Mouse (Mus musculus) forebrain, embryonic 10.5 days (tissue): Measurements from ENCODE around the gene Clic5. TPM values are rescaled to one million over a fixed set of nuclear protein-coding genes. Genes with fewer than 3 reads are reported as not detected.
A peak's percentile ranks its signal among the peaks of the same experiment; 100 is the strongest.
"Not testable (repeated sequence)": the region's sequence is repeated elsewhere in the genome, so short reads cannot be mapped to it uniquely, and the experiment has no call there.

Experiments
- DNase-seq: peaks from one replicate; pipeline ENCODE4 v3.0.0-alpha.2; 2017; ENCODE audit warnings: low spot score; ENCODE audit errors: extremely low spot score
- H3K27ac ChIP-seq: fragments of 300-500 bp; sonication (generic); 2 replicates; pipeline ENCODE4 v1.5.1; 2016; ENCODE audit warnings: mild to moderate bottlenecking
- H3K27me3 ChIP-seq: fragments of 300-500 bp; sonication (generic); 2 replicates; pipeline ENCODE4 v1.6.1; 2016; ENCODE audit warnings: mild to moderate bottlenecking; ENCODE audit not compliant: poor library complexity, severe bottlenecking
- H3K36me3 ChIP-seq: fragments of 300-500 bp; sonication (generic); replicated peaks from 2 replicates; pipeline ENCODE4 v1.6.1; 2016; ENCODE audit warnings: mild to moderate bottlenecking, moderate library complexity
- H3K4me1 ChIP-seq: fragments of 300-500 bp; sonication (generic); 2 replicates; pipeline ENCODE4 v1.6.1; 2016
- H3K4me3 ChIP-seq: fragments of 300-500 bp; sonication (generic); 2 replicates; pipeline ENCODE4 v1.5.1; 2016; ENCODE audit warnings: mild to moderate bottlenecking, moderate library complexity
- H3K9me3 ChIP-seq: fragments of 300-500 bp; sonication (generic); 2 replicates; pipeline ENCODE4 v1.6.1; 2016; ENCODE audit warnings: mild to moderate bottlenecking, moderate library complexity
- WGBS: fragments of 180-500 bp; shearing (Covaris S2); methylation state at CpG from one replicate; pipeline ENCODE4 v1.1.7; 2016; 5-methylcytosine and 5-hydroxymethylcytosine counted together
- polyA plus RNA-seq: library from polyadenylated mRNA; unstranded; fragments of >200 nt; fragmentation: Nextera tagmentation; extraction: Ambion mirVana; gene quantifications from 2 replicates; pipeline ENCODE4 v1.2.1, GENCODE M21; 2016

Gene Clic5
- polyA plus RNA-seq, 1 experiment from 2014 or later: 0.12 TPM

GRCm38 (mm10) chr17:44170316-44170715, 18.1 kb upstream of the Clic5 start:
- Histone ChIP-seq H3K27me3 (no peaks in the 10 kb centered on the region), H3K36me3 (no peaks in the 10 kb centered on the region), H3K9me3 (no peaks in the 10 kb centered on the region), H3K4me3 (no peak overlapping the region), H3K27ac (no peak overlapping the region), H3K4me1 (no peaks in the 10 kb centered on the region)
- 93% methylated on average over 3 of the region's 3 CpGs for WGBS
- DNase-seq: no peak

DNA sequence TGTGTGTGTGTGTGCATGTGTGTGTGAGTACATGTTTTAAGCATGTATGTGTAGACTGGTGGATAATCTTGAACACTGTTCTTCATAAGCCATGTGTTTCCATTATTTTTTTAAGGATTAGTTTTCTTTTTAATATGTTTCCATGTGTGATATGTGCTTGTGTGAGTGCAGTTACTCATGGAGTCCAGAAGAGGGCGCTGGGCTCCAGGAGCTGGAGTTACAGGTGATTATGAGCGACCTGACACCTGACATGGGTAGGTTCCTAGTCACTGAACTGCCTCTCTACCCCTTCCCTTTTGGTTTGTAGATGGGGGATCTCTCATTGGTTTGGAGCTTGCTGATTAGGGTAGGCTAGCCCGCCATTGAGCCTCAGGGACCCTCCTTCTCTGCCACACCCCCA, 16.5 kb upstream of the Clic5 start:
- H3K27ac ChIP-seq: no peak overlapping the region
- H3K4me3 ChIP-seq: no peak overlapping the region
- 0 out of 2 replicates have a peak, but pooled peaks cover 3% of the 10 kb centered on the region for H3K4me1 ChIP-seq
- DNase-seq: no peak
- WGBS: 46% methylated on average over 3 of the region's 3 CpGs
- H3K9me3 ChIP-seq: no peaks in the 10 kb centered on the region
- H3K27me3 ChIP-seq: no peaks in the 10 kb centered on the region
- no peaks in the 10 kb centered on the region for H3K36me3 ChIP-seq

GRCm38 (mm10) chr17:44173341-44173740, 15.0 kb upstream of the Clic5 start:
- Histone ChIP-seq H3K9me3 (no peaks in the 10 kb centered on the region), H3K4me3 (no peak overlapping the region), H3K27me3 (no peaks in the 10 kb centered on the region), H3K36me3 (no peaks in the 10 kb centered on the region), H3K4me1 (0 out of 2 replicates have a peak, but pooled peaks cover 3% of the 10 kb centered on the region), H3K27ac (no peak overlapping the region)
- DNase-seq: no peak
- WGBS: 79% methylated on average over 2 of the region's 2 CpGs

GRCm38 (mm10) chr17:44177291-44177690, 11.1 kb upstream of the Clic5 start:
- no peaks in the 10 kb centered on the region for H3K9me3 ChIP-seq

GRCm38 (mm10) chr17:44181346-44181745, 7.0 kb upstream of the Clic5 start:
- Histone ChIP-seq H3K4me3 (no peak overlapping the region), H3K36me3 (no peaks in the 10 kb centered on the region), H3K9me3 (no peaks in the 10 kb centered on the region), H3K27me3 (peaks cover 2% of the 10 kb centered on the region; the same call in 1 of the 2 replicates), H3K27ac (no peak overlapping the region), H3K4me1 (no peaks in the 10 kb centered on the region)
- no peak for DNase-seq
- WGBS: 80% methylated on average over 8 of the region's 8 CpGs

More at GRCm38 (mm10) chr17:44177291-44177690, 11.1 kb upstream of the Clic5 start:
- no peak for DNase-seq
- H3K36me3 ChIP-seq: no peaks in the 10 kb centered on the region
- 0 out of 2 replicates have a peak, but pooled peaks cover 3% of the 10 kb centered on the region for H3K4me1 ChIP-seq
- WGBS: 92% methylated on average over 3 of the region's 3 CpGs
- no peak overlapping the region for H3K4me3 ChIP-seq
- no peaks in the 10 kb centered on the region for H3K27me3 ChIP-seq
- no peak overlapping the region for H3K27ac ChIP-seq

DNA sequence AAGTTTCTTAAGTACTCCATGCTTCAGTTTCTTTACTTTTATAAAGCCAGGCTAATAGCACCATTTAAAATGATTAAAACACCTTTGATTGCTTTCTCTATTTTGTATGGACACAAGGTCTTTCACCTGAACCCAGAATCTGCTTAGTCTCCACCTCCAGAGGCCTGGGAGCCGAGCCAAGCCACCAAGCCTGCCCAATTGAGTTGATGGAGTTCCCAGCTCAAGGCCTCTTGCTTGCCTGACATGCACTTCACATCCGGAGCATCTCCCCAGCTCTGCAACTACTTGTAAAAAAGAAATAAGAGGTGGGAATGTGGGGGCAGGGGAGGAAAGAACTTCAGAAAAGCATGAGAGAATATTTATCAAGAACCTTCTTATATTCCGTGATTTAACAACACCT, 1.5 kb upstream of the Clic5 start:
- Histone ChIP-seq H3K9me3 (no peaks in the 10 kb centered on the region), H3K36me3 (no peaks in the 10 kb centered on the region), H3K27me3 (peaks cover 55% of the 10 kb centered on the region), H3K27ac (no peak overlapping the region), H3K4me3 (no peak overlapping the region), H3K4me1 (peaks cover 20% of the 10 kb centered on the region)
- no peak for DNase-seq
- WGBS: 86% methylated on average over 3 of the region's 3 CpGs

DNA sequence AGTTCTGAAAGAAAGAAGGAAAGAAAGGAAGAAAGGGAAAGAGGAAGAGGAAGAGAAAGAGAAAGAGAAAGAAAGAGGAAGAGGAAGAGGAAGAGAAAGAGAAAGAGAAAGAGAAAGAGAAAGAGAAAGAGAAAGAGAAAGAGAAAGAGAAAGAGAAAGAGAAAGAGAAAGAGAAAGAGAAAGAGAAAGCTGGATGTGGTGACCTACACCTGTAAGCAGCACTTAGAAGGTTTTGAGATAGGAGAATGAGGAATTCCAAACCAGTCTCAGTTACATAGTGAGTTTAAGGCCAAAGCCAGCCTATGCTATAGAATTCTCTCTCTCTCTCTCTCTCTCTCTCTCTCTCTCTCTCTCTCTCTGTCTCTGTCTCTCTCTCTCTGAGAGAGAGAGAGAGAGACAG, 847 bp upstream of the Clic5 start:
- not testable (repeated sequence) for DNase-seq, H3K9me3 ChIP-seq, H3K4me3 ChIP-seq, H3K36me3 ChIP-seq, H3K27ac ChIP-seq
- peaks cover 55% of the 10 kb centered on the region for H3K27me3 ChIP-seq
- H3K4me1 ChIP-seq: peaks cover 20% of the 10 kb centered on the region

DNA sequence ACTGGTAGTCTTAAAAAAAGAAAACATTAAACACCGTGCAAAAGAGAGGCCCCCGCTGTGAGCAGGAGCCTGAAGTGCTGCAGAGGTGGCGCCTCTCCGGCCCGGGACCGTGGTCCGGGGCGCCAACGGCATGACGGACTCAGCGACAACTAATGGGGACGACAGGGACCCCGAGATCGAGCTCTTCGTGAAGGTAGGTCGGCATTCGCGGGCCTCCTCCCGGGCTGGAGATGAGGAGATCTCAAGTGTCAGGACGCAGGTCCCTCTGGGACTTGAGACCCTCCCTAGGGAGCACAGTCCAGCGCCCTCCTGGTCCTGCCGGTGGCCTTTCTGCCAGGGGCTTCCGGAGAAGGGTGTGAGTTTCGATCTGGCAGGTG, 373 bp downstream of the Clic5 start:
- Histone ChIP-seq H3K4me1 (peaks cover 20% of the 10 kb centered on the region), H3K27me3 (peaks cover 55% of the 10 kb centered on the region), H3K9me3 (no peaks in the 10 kb centered on the region), H3K27ac (0 out of 2 replicates have a peak overlapping the region, but pooled peaks have one; percentile 16), H3K36me3 (no peaks in the 10 kb centered on the region), H3K4me3 (peak overlapping the region; percentile 55)
- no peak for DNase-seq
- WGBS: under 1% methylated on average over 24 of the region's 24 CpGs

GRCm38 (mm10) chr17:44189696-44190095, 1.3 kb downstream of the Clic5 start:
- no peak for DNase-seq
- Histone ChIP-seq H3K4me1 (peaks cover 20% of the 10 kb centered on the region), H3K27ac (no peak overlapping the region), H3K36me3 (no peaks in the 10 kb centered on the region), H3K4me3 (peak overlapping the region; percentile 55), H3K9me3 (no peaks in the 10 kb centered on the region), H3K27me3 (peaks cover 55% of the 10 kb centered on the region)
- 2% methylated on average over 11 of the region's 11 CpGs for WGBS

DNA sequence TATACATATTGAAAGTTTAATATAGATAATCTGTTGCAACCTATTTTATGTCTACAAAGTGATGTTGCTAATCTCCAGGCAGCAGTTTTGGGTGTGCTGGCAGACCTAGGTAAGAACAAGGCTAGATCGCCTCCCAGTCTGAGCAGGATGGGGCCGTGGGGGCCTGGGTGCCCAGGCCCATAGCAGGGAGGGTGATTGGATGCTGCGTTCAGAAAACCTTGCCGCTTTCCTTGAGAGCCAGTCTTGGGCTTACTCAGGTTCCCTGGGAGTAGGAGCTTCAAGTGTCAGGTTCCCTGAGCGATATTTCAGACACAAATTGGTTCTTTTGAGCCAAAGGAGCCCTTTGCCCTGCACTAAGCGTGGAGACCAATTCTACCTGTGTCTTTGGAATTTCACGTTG, 1.9 kb downstream of the Clic5 start:
- no peak for DNase-seq
- peaks cover 20% of the 10 kb centered on the region for H3K4me1 ChIP-seq
- 40% methylated on average over 7 of the region's 7 CpGs for WGBS
- no peaks in the 10 kb centered on the region for H3K36me3 ChIP-seq
- H3K4me3 ChIP-seq: no peak overlapping the region
- H3K9me3 ChIP-seq: no peaks in the 10 kb centered on the region
- peaks cover 55% of the 10 kb centered on the region for H3K27me3 ChIP-seq
- H3K27ac ChIP-seq: no peak overlapping the region

DNA sequence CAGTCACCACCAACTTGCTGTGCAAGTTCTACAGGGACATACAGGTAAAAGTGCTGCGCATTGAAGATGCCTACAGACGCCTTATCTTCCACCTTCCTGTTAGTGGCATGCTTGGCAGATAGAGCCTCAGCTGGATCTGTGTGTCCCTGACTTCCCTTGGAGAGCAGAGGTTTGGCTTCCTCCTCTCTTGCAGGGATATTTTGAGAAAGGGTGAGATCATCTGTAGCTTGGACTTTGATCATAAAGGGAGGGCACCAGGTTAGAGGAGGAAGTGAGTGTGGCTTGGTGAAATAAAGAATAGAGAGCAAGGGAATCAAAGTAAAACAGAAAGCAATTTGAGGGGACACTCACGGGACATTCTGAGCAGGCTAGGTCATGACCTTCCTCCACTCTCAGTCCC, 4.6 kb downstream of the Clic5 start:
- Histone ChIP-seq H3K4me3 (no peak overlapping the region), H3K27ac (no peak overlapping the region), H3K36me3 (no peaks in the 10 kb centered on the region), H3K27me3 (peaks cover 37% of the 10 kb centered on the region), H3K9me3 (no peaks in the 10 kb centered on the region), H3K4me1 (peaks cover 20% of the 10 kb centered on the region)
- no peak for DNase-seq
- WGBS: 85% methylated on average over 3 of the region's 3 CpGs

DNA sequence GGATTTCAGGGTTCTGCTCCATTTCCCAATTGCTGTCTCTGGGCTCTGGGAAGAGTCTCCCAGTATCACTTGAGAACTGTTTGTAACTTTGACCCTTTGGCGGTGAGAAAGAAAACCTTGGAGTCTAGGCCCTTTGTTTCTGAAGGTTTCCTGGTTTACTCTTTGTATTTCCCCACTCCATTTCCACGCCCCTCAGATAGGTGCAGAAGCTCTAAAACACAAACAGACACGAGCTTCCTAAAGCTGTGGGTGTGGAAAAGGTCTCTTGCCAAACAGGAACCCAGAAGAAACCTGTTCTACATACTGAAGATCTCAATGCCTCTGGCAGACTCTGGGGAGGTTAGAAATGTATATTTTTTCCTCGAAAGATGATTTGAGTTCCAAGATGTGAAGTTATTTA, 10.8 kb downstream of the Clic5 start:
- H3K27ac ChIP-seq: no peak overlapping the region
- WGBS: 75% methylated on average over 4 of the region's 4 CpGs
- no peak for DNase-seq
- H3K4me1 ChIP-seq: no peaks in the 10 kb centered on the region
- no peaks in the 10 kb centered on the region for H3K27me3 ChIP-seq
- H3K36me3 ChIP-seq: no peaks in the 10 kb centered on the region
- H3K4me3 ChIP-seq: no peak overlapping the region
- no peaks in the 10 kb centered on the region for H3K9me3 ChIP-seq

GRCm38 (mm10) chr17:44202952-44203351, 14.6 kb downstream of the Clic5 start:
- WGBS: 96% methylated on average over 5 of the region's 5 CpGs
- H3K4me1 ChIP-seq: no peaks in the 10 kb centered on the region
- H3K9me3 ChIP-seq: no peaks in the 10 kb centered on the region
- no peaks in the 10 kb centered on the region for H3K27me3 ChIP-seq
- no peaks in the 10 kb centered on the region for H3K36me3 ChIP-seq
- no peak overlapping the region for H3K27ac ChIP-seq
- no peak for DNase-seq
- H3K4me3 ChIP-seq: no peak overlapping the region

- no peak overlapping the region for H3K4me3 ChIP-seq
- H3K4me1 ChIP-seq: no peaks in the 10 kb centered on the region
- H3K9me3 ChIP-seq: no peaks in the 10 kb centered on the region
- H3K36me3 ChIP-seq: no peaks in the 10 kb centered on the region
- 90% methylated on average over 1 of the region's 1 CpGs for WGBS
- H3K27me3 ChIP-seq: no peaks in the 10 kb centered on the region
- no peak overlapping the region for H3K27ac ChIP-seq
- DNase-seq: no peak
Measured at GRCm38 (mm10) chr17:44204787-44205186, 16.4 kb downstream of the Clic5 start.
